Mouse (Mus musculus): Measurements from ENCODE around the gene Inpp5b. TPM values are rescaled to one million over a fixed set of nuclear protein-coding genes. Genes with fewer than 3 reads are reported as not detected.
A peak's percentile ranks its signal among the peaks of the same experiment; 100 is the strongest.

The Inpp5b gene
- 15.3 and 15.8 TPM in 2 replicates for total RNA-seq (2014; rRNA removed)
- polyA plus RNA-seq (2012; rRNA removed), result 24.1 and 25.7 TPM in 2 replicates

DNA sequence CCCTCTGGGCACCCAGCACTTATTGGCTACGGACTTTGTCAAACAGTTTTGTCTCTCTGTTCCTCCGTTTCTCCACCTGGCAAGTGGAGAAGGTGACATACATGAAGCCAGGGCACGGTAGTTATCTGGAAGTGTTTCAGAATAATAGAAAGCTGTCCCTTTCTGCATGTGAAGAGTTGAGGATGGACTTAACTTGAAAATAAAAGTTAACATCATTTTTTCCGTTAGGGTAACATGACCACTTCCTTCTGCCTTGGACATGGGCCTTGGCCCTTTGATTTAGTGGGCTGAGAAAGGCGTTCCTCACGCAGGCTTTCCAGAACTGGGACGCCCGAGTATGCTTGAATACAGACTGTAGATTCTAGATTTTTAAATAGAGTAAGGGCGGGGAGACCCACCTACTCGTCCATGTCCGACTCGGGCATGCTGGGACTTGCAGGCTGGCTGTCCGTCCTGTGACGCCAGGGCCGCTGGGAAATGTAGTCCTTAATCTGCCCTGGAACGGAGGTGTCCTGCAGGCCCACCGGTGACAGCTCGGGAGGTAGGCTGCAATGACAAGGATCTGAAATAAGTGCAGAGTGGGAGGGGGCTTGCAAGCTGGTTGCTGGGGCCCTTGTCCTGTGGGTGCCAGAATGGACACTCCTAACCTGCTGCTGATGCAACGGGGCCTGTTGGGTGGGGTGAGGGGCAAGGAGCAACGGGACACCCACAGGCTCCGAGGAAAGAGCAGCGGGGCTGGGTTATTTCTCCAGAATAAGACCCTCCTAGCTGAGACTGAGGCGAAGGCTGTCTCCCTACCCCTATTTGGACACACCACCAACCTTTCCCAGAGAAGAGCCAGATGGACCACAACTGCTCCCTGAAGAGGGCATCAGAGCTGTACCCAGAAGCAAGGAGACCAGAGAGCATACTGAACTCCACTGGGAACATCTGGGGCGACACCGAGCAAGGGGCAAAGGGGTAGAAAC, at the start of gene Inpp5b:
Gene Inpp5b (plus strand): TSS at position 475 of the 968 bp plus-strand sequence.
- Histone ChIP-seq H3K36me3 (ENCODE audit: control insufficient read depth, insufficient read depth, low read length) (no peaks in the 10 kb centered on the region), H3K27ac (replicated peaks; ENCODE audit: insufficient read depth, low read depth, low read length) (peak within 1 kb of the TSS; percentile 52)

DNA sequence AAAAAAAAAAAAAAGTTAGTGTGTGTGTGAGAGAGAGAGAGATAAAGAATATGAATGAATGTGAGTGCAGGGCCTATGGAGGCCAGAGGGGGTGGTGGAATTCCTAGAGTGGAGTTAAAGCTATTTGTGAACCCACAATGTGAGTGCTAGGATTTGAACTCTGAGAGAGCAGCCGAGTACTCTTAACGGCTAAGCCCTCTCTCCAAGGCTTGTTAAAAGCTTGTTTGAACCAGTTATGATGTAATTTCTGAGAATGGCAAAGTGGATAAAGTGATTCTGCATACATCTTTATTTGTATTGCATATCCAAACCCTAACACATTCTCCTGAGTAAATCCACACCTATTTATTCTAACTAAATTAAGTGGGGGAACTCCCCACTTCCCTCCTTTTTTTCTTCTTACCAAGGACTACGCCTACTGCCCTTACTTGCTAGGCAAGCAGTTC, 49.2 kb upstream of the Inpp5b start:
- no peak for TF ChIP-seq CTCF (IDR thresholded peaks at IDR 0.05; ENCODE audit: low read depth, low read length)
- TF ChIP-seq POLR2A (IDR thresholded peaks at IDR 0.05; ENCODE audit: extremely low read depth, insufficient read depth, low read length), result no peak
- H3K36me3 ChIP-seq (ENCODE audit: control insufficient read depth, insufficient read depth, low read length), result peaks cover 2% of the 10 kb centered on the region; the same call in 1 of the 2 replicates
- no peak overlapping the region; the same call in 1 of the 2 replicates for H3K27ac ChIP-seq (replicated peaks; ENCODE audit: insufficient read depth, low read depth, low read length)
- WGBS, result 34% methylated on average over 3 of the region's 3 CpGs
- no peaks in the 10 kb centered on the region for H3K27me3 ChIP-seq (ENCODE audit: control insufficient read depth, insufficient read depth, low read length)
- peaks cover 17% of the 10 kb centered on the region; the same call in 1 of the 2 replicates for H3K79me2 ChIP-seq (ENCODE audit: control insufficient read depth, insufficient read depth, low read length)
- H3K4me1 ChIP-seq (ENCODE audit: control insufficient read depth, insufficient read depth, low read length), result peaks cover 2% of the 10 kb centered on the region; the same call in 1 of the 2 replicates
- H3K4me3 ChIP-seq (ENCODE audit: insufficient read depth, low read depth, low read length), result peak overlapping the region; percentile 78; the same call in 1 of the 2 replicates
- no peak for DNase-seq (ENCODE audit: extremely low read depth, low read depth, low spot score)
- peak overlapping the region; percentile 82 for H3K9ac ChIP-seq (ENCODE audit: low read depth, low read length)

More for the DNA sequence above, at the start of gene Inpp5b:
- peak within 1 kb of the TSS; percentile 64 for H3K4me3 ChIP-seq (ENCODE audit: insufficient read depth, low read depth, low read length)
- TF ChIP-seq CTCF (IDR thresholded peaks at IDR 0.05; ENCODE audit: low read depth, low read length), result peak; percentile 33; the same call in 1 of the 2 replicates
- TF ChIP-seq POLR2A (IDR thresholded peaks at IDR 0.05; ENCODE audit: extremely low read depth, insufficient read depth, low read length), result 0 out of 2 replicates have a peak, but pooled peaks have one; percentile 23
- H3K79me2 ChIP-seq (ENCODE audit: control insufficient read depth, insufficient read depth, low read length), result no peaks in the 10 kb centered on the region
- WGBS, result 4% methylated on average over 25 of the region's 25 CpGs
- peak; percentile 78 for DNase-seq (ENCODE audit: extremely low read depth, low read depth, low spot score)
- H3K27me3 ChIP-seq (ENCODE audit: control insufficient read depth, insufficient read depth, low read length), result no peaks in the 10 kb centered on the region
- H3K9ac ChIP-seq (ENCODE audit: low read depth, low read length), result peak within 1 kb of the TSS; percentile 64
- peaks cover 23% of the 10 kb centered on the region for H3K4me1 ChIP-seq (ENCODE audit: control insufficient read depth, insufficient read depth, low read length)

DNA sequence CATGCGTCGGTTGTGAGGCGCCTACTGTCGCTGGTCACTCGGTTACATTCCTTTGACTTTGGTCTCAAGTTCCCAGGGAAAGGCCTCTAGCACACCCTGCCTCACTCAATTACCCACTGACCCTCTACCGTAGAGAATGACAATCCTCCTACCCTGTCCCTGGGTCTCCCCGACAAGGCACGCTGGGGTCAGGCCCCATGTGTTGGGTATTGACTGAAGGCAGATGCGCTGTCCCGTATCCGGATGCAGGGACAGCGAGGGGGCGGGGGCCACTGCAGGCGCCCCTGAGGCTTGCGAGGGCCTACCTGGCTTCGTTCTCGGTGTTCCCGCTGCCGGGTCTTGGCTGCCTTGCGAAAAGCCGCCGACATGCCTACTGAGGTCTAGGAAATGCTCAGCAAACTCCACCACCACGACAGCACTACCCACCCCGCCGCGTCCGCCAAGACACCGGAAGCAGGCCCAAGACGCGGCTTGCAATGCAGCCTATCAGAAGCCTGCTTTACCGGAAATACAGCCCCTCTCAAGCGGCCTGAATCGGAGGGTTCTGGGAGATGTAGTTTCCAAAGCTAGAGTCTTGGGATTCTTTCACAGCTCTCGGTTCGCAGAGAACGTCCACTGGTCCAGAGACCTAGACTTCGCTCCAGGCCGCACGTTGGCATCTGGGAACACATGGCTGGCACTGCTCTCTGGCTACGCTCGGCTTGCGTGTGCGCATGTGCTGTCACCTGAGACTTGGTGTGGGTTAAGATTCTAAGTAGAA, 48.3 kb upstream of the Inpp5b start, which contains the start of gene Utp11:
Gene Utp11 (minus strand): TSS at position 466 of the 760 bp plus-strand sequence.
- Histone ChIP-seq H3K4me3 (ENCODE audit: insufficient read depth, low read depth, low read length) (peak within 1 kb of the TSS; percentile 78), H3K4me1 (ENCODE audit: control insufficient read depth, insufficient read depth, low read length) (peaks cover 2% of the 10 kb centered on the region; the same call in 1 of the 2 replicates), H3K36me3 (ENCODE audit: control insufficient read depth, insufficient read depth, low read length) (no peaks in the 10 kb centered on the region), H3K27ac (replicated peaks; ENCODE audit: insufficient read depth, low read depth, low read length) (peak within 1 kb of the TSS; percentile 56), H3K27me3 (ENCODE audit: control insufficient read depth, insufficient read depth, low read length) (no peaks in the 10 kb centered on the region), H3K79me2 (ENCODE audit: control insufficient read depth, insufficient read depth, low read length) (peaks cover 17% of the 10 kb centered on the region; the same call in 1 of the 2 replicates), H3K9ac (ENCODE audit: low read depth, low read length) (peak within 1 kb of the TSS; percentile 82)
- under 1% methylated on average over 43 of the region's 43 CpGs for WGBS
- peak; percentile 99 for DNase-seq (ENCODE audit: extremely low read depth, low read depth, low spot score)
- TF ChIP-seq CTCF (IDR thresholded peaks at IDR 0.05; ENCODE audit: low read depth, low read length), result no peak
- TF ChIP-seq POLR2A (IDR thresholded peaks at IDR 0.05; ENCODE audit: extremely low read depth, insufficient read depth, low read length), result peak; percentile 64; the same call in 1 of the 2 replicates

DNA sequence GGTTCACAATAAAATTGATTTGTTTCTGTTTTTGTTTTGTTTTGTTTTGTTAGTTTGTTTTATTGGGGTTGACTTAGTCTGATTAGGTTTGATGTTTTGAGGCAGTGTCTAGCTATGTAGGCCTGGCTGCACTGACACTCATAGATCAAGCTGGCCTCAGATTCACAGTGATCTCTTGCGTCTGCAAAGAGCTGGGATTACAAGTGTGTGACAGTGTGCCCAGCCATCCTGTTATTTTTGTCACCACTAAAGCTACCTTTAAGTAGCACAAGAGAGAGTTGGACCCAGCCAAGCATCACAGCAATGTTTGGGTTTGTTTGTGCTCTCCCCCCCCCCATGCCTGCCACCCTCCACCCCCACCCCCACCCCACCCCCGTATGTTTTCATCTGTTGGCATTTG, 47.1 kb upstream of the Inpp5b start:
- H3K79me2 ChIP-seq (ENCODE audit: control insufficient read depth, insufficient read depth, low read length), result peaks cover 17% of the 10 kb centered on the region; the same call in 1 of the 2 replicates
- H3K4me3 ChIP-seq (ENCODE audit: insufficient read depth, low read depth, low read length), result no peak overlapping the region
- no peaks in the 10 kb centered on the region for H3K27me3 ChIP-seq (ENCODE audit: control insufficient read depth, insufficient read depth, low read length)
- no peak overlapping the region for H3K27ac ChIP-seq (replicated peaks; ENCODE audit: insufficient read depth, low read depth, low read length)
- WGBS, result 88% methylated on average over 2 of the region's 2 CpGs
- no peak overlapping the region for H3K9ac ChIP-seq (ENCODE audit: low read depth, low read length)
- no peak for TF ChIP-seq POLR2A (IDR thresholded peaks at IDR 0.05; ENCODE audit: extremely low read depth, insufficient read depth, low read length)
- no peak for TF ChIP-seq CTCF (IDR thresholded peaks at IDR 0.05; ENCODE audit: low read depth, low read length)
- no peak for DNase-seq (ENCODE audit: extremely low read depth, low read depth, low spot score)
- H3K36me3 ChIP-seq (ENCODE audit: control insufficient read depth, insufficient read depth, low read length), result no peaks in the 10 kb centered on the region
- H3K4me1 ChIP-seq (ENCODE audit: control insufficient read depth, insufficient read depth, low read length), result peaks cover 2% of the 10 kb centered on the region; the same call in 1 of the 2 replicates

GRCm38 (mm10) chr4:124695786-124696516, 45.7 kb upstream of the Inpp5b start:
- WGBS, result 52% methylated on average over 18 of the region's 18 CpGs
- Histone ChIP-seq H3K27me3 (ENCODE audit: control insufficient read depth, insufficient read depth, low read length) (peaks cover 3% of the 10 kb centered on the region; the same call in 1 of the 2 replicates), H3K79me2 (ENCODE audit: control insufficient read depth, insufficient read depth, low read length) (peaks cover 12% of the 10 kb centered on the region; the same call in 1 of the 2 replicates), H3K27ac (replicated peaks; ENCODE audit: insufficient read depth, low read depth, low read length) (no peak overlapping the region), H3K36me3 (ENCODE audit: control insufficient read depth, insufficient read depth, low read length) (no peaks in the 10 kb centered on the region), H3K9ac (ENCODE audit: low read depth, low read length) (no peak overlapping the region), H3K4me1 (ENCODE audit: control insufficient read depth, insufficient read depth, low read length) (peaks cover under 1% of the 10 kb centered on the region; the same call in 1 of the 2 replicates), H3K4me3 (ENCODE audit: insufficient read depth, low read depth, low read length) (no peak overlapping the region)
- no peak for DNase-seq (ENCODE audit: extremely low read depth, low read depth, low spot score)
- TF ChIP-seq CTCF (IDR thresholded peaks at IDR 0.05; ENCODE audit: low read depth, low read length) (no peak), POLR2A (IDR thresholded peaks at IDR 0.05; ENCODE audit: extremely low read depth, insufficient read depth, low read length) (no peak)
